Mouse (Mus musculus) C2C12 (cell line): ENCODE results near the gene Acox3. TPM values are rescaled to one million over a fixed set of nuclear protein-coding genes. Genes with fewer than 3 reads are reported as not detected.

Source experiments
- H3K27me3 ChIP-seq: one replicate; pipeline ENCODE4 v1.6.1; 2011; ENCODE audit not compliant: control insufficient read depth, insufficient read depth, insufficient read length
- H3K36me3 ChIP-seq: one replicate; pipeline ENCODE4 v1.6.1; 2011; ENCODE audit not compliant: control insufficient read depth, insufficient read depth
- H3K4me3 ChIP-seq: one replicate; pipeline ENCODE4 v1.5.1; 2011; ENCODE audit warnings: mild to moderate bottlenecking, control low read depth; ENCODE audit not compliant: poor library complexity, insufficient read depth, severe bottlenecking
- H3K79me2 ChIP-seq: one replicate; pipeline ENCODE4 v1.6.1; 2011; ENCODE audit not compliant: control insufficient read depth, insufficient read depth
- H3K79me3 ChIP-seq: one replicate; pipeline ENCODE4 v1.6.1; 2011; ENCODE audit warnings: low read depth, control low read depth
- H3ac ChIP-seq: one replicate; pipeline ENCODE3; 2011; ENCODE audit warnings: low read depth; ENCODE audit not compliant: control insufficient read depth, insufficient read length
- CEBPB ChIP-seq: IDR thresholded peaks from one replicate; pipeline ENCODE4 v1.6.1; 2011; ENCODE audit warnings: low read depth, mild to moderate bottlenecking, control low read depth, moderate library complexity
- CTCF ChIP-seq: IDR thresholded peaks from one replicate; pipeline ENCODE4 v1.5.1; 2011; ENCODE audit not compliant: control insufficient read depth, insufficient read depth, insufficient read length
- FOSL1 ChIP-seq: IDR thresholded peaks from one replicate; pipeline ENCODE4 v1.8.0; 2011; ENCODE audit warnings: mild to moderate bottlenecking, low read length; ENCODE audit not compliant: poor library complexity, insufficient read depth, severe bottlenecking
- MAX ChIP-seq: IDR thresholded peaks from one replicate; pipeline ENCODE4 v1.6.1; 2011; ENCODE audit warnings: mild to moderate bottlenecking, control low read depth
- MYOD1 ChIP-seq: IDR thresholded peaks from one replicate; pipeline ENCODE4 v1.6.1; 2011; ENCODE audit warnings: low read depth; ENCODE audit not compliant: control insufficient read depth, insufficient read length
- MYOG ChIP-seq: IDR thresholded peaks from one replicate; pipeline ENCODE4 v1.6.1; 2011; ENCODE audit not compliant: control insufficient read depth, insufficient read length; ENCODE audit errors: extremely low read depth
- USF1 ChIP-seq: IDR thresholded peaks from one replicate; pipeline ENCODE4 v1.6.1; 2011; ENCODE audit warnings: low read depth, mild to moderate bottlenecking, control low read depth, moderate library complexity
- polyA plus RNA-seq: library from polyadenylated mRNA; unstranded; fragments of >200 nt; fragmentation: generic; extraction: Trizol; gene quantifications from one replicate; pipeline ENCODE4 v1.2.1, GENCODE M21; 2012; ENCODE audit warnings: missing spikeins

Gene Acox3
- polyA plus RNA-seq, 1 experiment = 8.6 TPM

- no peak for TF ChIP-seq MYOG
- TF ChIP-seq CTCF = no peak
- no peak for TF ChIP-seq FOSL1
- TF ChIP-seq MYOD1 = no peak
- TF ChIP-seq MAX = no peak
- TF ChIP-seq CEBPB = no peak
- TF ChIP-seq USF1 = no peak
- no peak overlapping the region for H3K4me3 ChIP-seq
- no peaks in the 10 kb centered on the region for H3K27me3 ChIP-seq
- no peak overlapping the region for H3ac ChIP-seq
- H3K79me2 ChIP-seq = no peaks in the 10 kb centered on the region
- no peaks in the 10 kb centered on the region for H3K36me3 ChIP-seq
- no peaks in the 10 kb centered on the region for H3K79me3 ChIP-seq
Observed at GRCm38 (mm10) chr5:35643401-35644048, 60.7 kb downstream of the Acox3 start.

DNA sequence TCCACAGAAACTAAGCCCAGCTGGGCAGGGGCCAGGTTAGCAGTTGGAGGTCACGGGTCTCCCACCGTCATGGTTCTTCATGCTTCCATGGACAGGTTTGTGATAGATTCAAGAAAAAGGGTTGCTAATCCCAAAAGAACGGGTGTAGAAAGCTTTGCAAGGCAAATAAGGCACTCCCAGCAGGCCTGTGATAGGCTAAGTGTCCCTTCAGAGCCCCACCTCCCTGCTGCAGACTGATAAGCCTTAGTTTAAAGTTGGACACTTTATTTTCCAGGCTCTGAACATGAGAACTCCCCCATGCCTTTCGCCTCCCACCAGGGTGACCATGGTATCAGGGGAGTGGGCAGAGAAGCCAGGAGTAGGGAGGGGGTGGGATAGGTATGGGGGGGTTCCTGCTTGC is 61.2 kb downstream of the Acox3 start:
- Histone ChIP-seq H3K79me3 (no peaks in the 10 kb centered on the region), H3K27me3 (no peaks in the 10 kb centered on the region), H3K36me3 (no peaks in the 10 kb centered on the region), H3K4me3 (no peak overlapping the region), H3K79me2 (no peaks in the 10 kb centered on the region), H3ac (no peak overlapping the region)
- no peak for TF ChIP-seq FOSL1
- TF ChIP-seq MAX = no peak

DNA sequence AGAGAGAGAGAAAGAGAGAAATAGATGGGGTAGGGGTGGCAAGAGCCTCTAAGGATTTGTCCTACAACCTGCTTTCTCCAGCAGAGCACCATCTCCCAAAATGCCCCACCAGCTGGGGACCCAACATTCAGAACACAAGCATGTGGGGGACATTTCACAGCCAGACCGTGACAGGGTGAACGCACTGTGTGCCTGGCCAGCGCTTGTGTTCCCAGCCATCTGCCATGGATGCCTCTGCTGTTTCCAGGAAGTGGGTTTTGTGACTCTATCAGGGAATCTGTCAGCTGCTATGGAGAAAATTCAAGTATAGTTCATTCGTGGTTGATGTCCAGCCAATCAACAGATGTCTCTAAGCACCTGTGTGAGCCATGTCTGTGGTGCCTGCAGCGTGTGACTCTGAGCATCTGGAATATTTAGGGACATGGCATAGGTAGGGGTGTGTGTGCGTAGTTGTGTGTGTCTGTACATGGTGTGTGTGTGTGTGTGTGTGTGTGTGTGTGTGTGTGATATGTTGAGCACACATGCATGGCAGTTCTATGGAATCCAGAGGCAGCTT is 63.2 kb downstream of the Acox3 start:
- H3K36me3 ChIP-seq = no peaks in the 10 kb centered on the region
- H3K4me3 ChIP-seq = no peak overlapping the region
- no peaks in the 10 kb centered on the region for H3K79me2 ChIP-seq
- H3K79me3 ChIP-seq = no peaks in the 10 kb centered on the region
- TF ChIP-seq MYOG (no peak), FOSL1 (no peak), CEBPB (no peak), MYOD1 (no peak), USF1 (no peak), MAX (no peak), CTCF (no peak)
- H3ac ChIP-seq = no peak overlapping the region
- H3K27me3 ChIP-seq = no peaks in the 10 kb centered on the region

- TF ChIP-seq MYOG = no peak
- TF ChIP-seq USF1 = no peak
- TF ChIP-seq MYOD1 = no peak
- no peak for TF ChIP-seq CTCF
- TF ChIP-seq CEBPB = no peak
- TF ChIP-seq MAX = no peak
- no peak for TF ChIP-seq FOSL1
- H3K79me3 ChIP-seq = no peaks in the 10 kb centered on the region
- H3ac ChIP-seq = no peak overlapping the region
- H3K79me2 ChIP-seq = no peaks in the 10 kb centered on the region
- H3K4me3 ChIP-seq = no peak overlapping the region
- no peaks in the 10 kb centered on the region for H3K36me3 ChIP-seq
- H3K27me3 ChIP-seq = no peaks in the 10 kb centered on the region
Observed at GRCm38 (mm10) chr5:35646927-35647326, 64.1 kb downstream of the Acox3 start.

- no peaks in the 10 kb centered on the region for H3K79me2 ChIP-seq
- no peaks in the 10 kb centered on the region for H3K79me3 ChIP-seq
- no peaks in the 10 kb centered on the region for H3K27me3 ChIP-seq
- no peaks in the 10 kb centered on the region for H3K36me3 ChIP-seq
- no peak overlapping the region for H3ac ChIP-seq
- TF ChIP-seq MYOD1 (no peak), USF1 (no peak), MAX (no peak), MYOG (no peak), CTCF (no peak), FOSL1 (no peak), CEBPB (peak; percentile 28)
- no peak overlapping the region for H3K4me3 ChIP-seq
Observed at GRCm38 (mm10) chr5:35647562-35647961, 64.7 kb downstream of the Acox3 start.

GRCm38 (mm10) chr5:35648230-35648629 is 65.4 kb downstream of the Acox3 start:
- H3K79me3 ChIP-seq = no peaks in the 10 kb centered on the region
- H3K36me3 ChIP-seq = no peaks in the 10 kb centered on the region
- no peaks in the 10 kb centered on the region for H3K79me2 ChIP-seq
- no peak for TF ChIP-seq MYOG
- no peak for TF ChIP-seq CTCF
- no peak for TF ChIP-seq FOSL1
- TF ChIP-seq CEBPB = no peak
- TF ChIP-seq USF1 = no peak
- H3K4me3 ChIP-seq = no peak overlapping the region
- no peak overlapping the region for H3ac ChIP-seq
- H3K27me3 ChIP-seq = no peaks in the 10 kb centered on the region
